Mouse (Mus musculus) intestine, embryonic 14.5 days (tissue): Measurements from ENCODE around the gene Eed. TPM values are rescaled to one million over a fixed set of nuclear protein-coding genes. Genes with fewer than 3 reads are reported as not detected.
A peak's percentile ranks its signal among the peaks of the same experiment; 100 is the strongest.

Experiments
- ATAC-seq: fragments of 200-750 bp; cut with Nextera tagmentation; replicated peaks from 2 replicates; pipeline ENCODE4 v1.8.0; 2017; ENCODE audit warnings: low read depth, moderate number of reproducible peaks, moderate TSS enrichment, moderate library complexity; ENCODE audit not compliant: low FRiP score, low TSS enrichment
- DNase-seq: peaks from one replicate; pipeline ENCODE4 v3.0.0-alpha.2; 2018; ENCODE audit warnings: low spot score
- H3K27ac ChIP-seq: fragments of 300-500 bp; sonication (generic); 2 replicates; pipeline ENCODE4 v1.5.1; 2014; ENCODE audit warnings: low read depth, mild to moderate bottlenecking, control low read depth
- H3K27me3 ChIP-seq: fragments of 300-500 bp; sonication (generic); replicated peaks from 2 replicates; pipeline ENCODE4 v1.6.1; 2014; ENCODE audit warnings: low read length, control low read depth; ENCODE audit not compliant: control insufficient read depth, insufficient read depth
- H3K36me3 ChIP-seq: fragments of 300-500 bp; sonication (generic); 2 replicates; pipeline ENCODE4 v1.6.1; 2014; ENCODE audit warnings: low read length, control low read depth; ENCODE audit not compliant: control insufficient read depth, insufficient read depth
- H3K4me1 ChIP-seq: fragments of 300-500 bp; sonication (generic); replicated peaks from 2 replicates; pipeline ENCODE4 v1.6.1; 2014; ENCODE audit warnings: low read length, control low read depth, mixed read lengths; ENCODE audit not compliant: control insufficient read depth, insufficient read depth
- H3K4me2 ChIP-seq: fragments of 300-500 bp; sonication (generic); 2 replicates; pipeline ENCODE4 v1.6.1; 2014; ENCODE audit warnings: low read length
- H3K4me3 ChIP-seq: fragments of 300-500 bp; sonication (generic); 2 replicates; pipeline ENCODE4 v1.5.1; 2014; ENCODE audit warnings: low read depth, low read length, control low read depth, mixed read lengths
- H3K9ac ChIP-seq: fragments of 300-500 bp; sonication (generic); 2 replicates; pipeline ENCODE4 v1.6.1; 2014; ENCODE audit warnings: mild to moderate bottlenecking, low read length
- H3K9me3 ChIP-seq: fragments of 300-500 bp; sonication (generic); 2 replicates; pipeline ENCODE4 v1.6.1; 2016; ENCODE audit warnings: low read length, control low read depth; ENCODE audit not compliant: control insufficient read depth
- WGBS: fragments of 180-500 bp; shearing (Covaris S2); extraction: QIAGEN DNeasy Blood & Tissue Kit; methylation state at CpG from one replicate; pipeline ENCODE4 v1.1.7; 2014; 5-methylcytosine and 5-hydroxymethylcytosine counted together
- polyA plus RNA-seq: library from polyadenylated mRNA; unstranded; fragments of >200 nt; fragmentation: Nextera tagmentation; extraction: Ambion mirVana; gene quantifications from 2 replicates; pipeline ENCODE4 v1.2.1, GENCODE M21; 2014

The Eed gene
- 71.0 and 81.5 TPM in 2 replicates for polyA plus RNA-seq

GRCm38 (mm10) chr7:89980485-89981422 is at the start of gene Eed:
Eed (minus strand) TSS chr7:89980983.
- H3K9ac ChIP-seq, result peak within 1 kb of the TSS; percentile 93
- no peaks in the 10 kb centered on the region for H3K9me3 ChIP-seq
- H3K4me2 ChIP-seq, result peak within 1 kb of the TSS; percentile 57
- H3K27me3 ChIP-seq, result no peaks in the 10 kb centered on the region
- ATAC-seq, result peak; percentile 89
- peak within 1 kb of the TSS; percentile 100 for H3K27ac ChIP-seq
- WGBS, result under 1% methylated on average over 87 of the region's 87 CpGs
- H3K4me3 ChIP-seq, result peak within 1 kb of the TSS; percentile 90
- H3K36me3 ChIP-seq, result peaks cover 11% of the 10 kb centered on the region
- peak; percentile 97 for DNase-seq
- H3K4me1 ChIP-seq, result peaks cover 15% of the 10 kb centered on the region

GRCm38 (mm10) chr7:90029548-90030485 is 49.0 kb upstream of the Eed start:
- Histone ChIP-seq H3K36me3 (no peaks in the 10 kb centered on the region), H3K9ac (peak overlapping the region; percentile 20; the same call in 1 of the 2 replicates), H3K27me3 (no peaks in the 10 kb centered on the region), H3K9me3 (no peaks in the 10 kb centered on the region), H3K4me2 (peak overlapping the region; percentile 20), H3K4me3 (no peak overlapping the region), H3K27ac (peak overlapping the region; percentile 72), H3K4me1 (peaks cover 26% of the 10 kb centered on the region)
- no peak for ATAC-seq
- WGBS, result 27% methylated on average over 20 of the region's 20 CpGs
- DNase-seq, result peak; percentile 63

GRCm38 (mm10) chr7:90028888-90029547 is 48.2 kb upstream of the Eed start:
- H3K9ac ChIP-seq, result no peak overlapping the region
- no peaks in the 10 kb centered on the region for H3K9me3 ChIP-seq
- H3K4me2 ChIP-seq, result peak overlapping the region; percentile 20
- peak; percentile 64 for ATAC-seq
- H3K27me3 ChIP-seq, result no peaks in the 10 kb centered on the region
- no peak for DNase-seq
- H3K27ac ChIP-seq, result peak overlapping the region; percentile 72
- H3K4me3 ChIP-seq, result no peak overlapping the region
- WGBS, result 10% methylated on average over 8 of the region's 8 CpGs
- H3K4me1 ChIP-seq, result peaks cover 26% of the 10 kb centered on the region
- H3K36me3 ChIP-seq, result no peaks in the 10 kb centered on the region

- WGBS, result 67% methylated on average over 6 of the region's 6 CpGs
- no peak overlapping the region for H3K27ac ChIP-seq
- no peaks in the 10 kb centered on the region for H3K9me3 ChIP-seq
- no peak overlapping the region for H3K4me2 ChIP-seq
- no peaks in the 10 kb centered on the region for H3K27me3 ChIP-seq
- no peak overlapping the region for H3K4me3 ChIP-seq
- ATAC-seq (no peak), DNase-seq (no peak)
- H3K4me1 ChIP-seq, result peaks cover 15% of the 10 kb centered on the region
- H3K36me3 ChIP-seq, result no peaks in the 10 kb centered on the region
- H3K9ac ChIP-seq, result no peak overlapping the region
These were observed 44.2 kb upstream of the Eed start for GRCm38 (mm10) chr7:90024975-90025374.

GRCm38 (mm10) chr7:90022974-90023707 is 42.4 kb upstream of the Eed start:
- Histone ChIP-seq H3K4me2 (no peak overlapping the region), H3K36me3 (no peaks in the 10 kb centered on the region), H3K4me1 (peaks cover 3% of the 10 kb centered on the region; the same call in 1 of the 2 replicates), H3K27ac (peak overlapping the region; percentile 44; the same call in 1 of the 2 replicates), H3K9ac (no peak overlapping the region), H3K27me3 (no peaks in the 10 kb centered on the region), H3K9me3 (no peaks in the 10 kb centered on the region), H3K4me3 (no peak overlapping the region)
- DNase-seq, result no peak
- no peak for ATAC-seq
- 49% methylated on average over 8 of the region's 9 CpGs for WGBS

GRCm38 (mm10) chr7:90020331-90020730 is 39.5 kb upstream of the Eed start:
- DNase-seq, result no peak
- Histone ChIP-seq H3K4me3 (no peak overlapping the region), H3K9me3 (no peaks in the 10 kb centered on the region), H3K4me2 (no peak overlapping the region), H3K27me3 (no peaks in the 10 kb centered on the region), H3K27ac (no peak overlapping the region), H3K9ac (no peak overlapping the region), H3K36me3 (no peaks in the 10 kb centered on the region), H3K4me1 (peaks cover 8% of the 10 kb centered on the region)
- WGBS, result 91% methylated on average over 6 of the region's 6 CpGs
- ATAC-seq, result no peak

GRCm38 (mm10) chr7:90019570-90019969 is 38.8 kb upstream of the Eed start:
- DNase-seq (no peak), ATAC-seq (no peak; the same call in 1 of the 2 replicates)
- no peaks in the 10 kb centered on the region for H3K27me3 ChIP-seq
- no peak overlapping the region for H3K4me3 ChIP-seq
- H3K27ac ChIP-seq, result no peak overlapping the region
- no peak overlapping the region for H3K9ac ChIP-seq
- H3K4me2 ChIP-seq, result no peak overlapping the region
- H3K36me3 ChIP-seq, result no peaks in the 10 kb centered on the region
- H3K9me3 ChIP-seq, result no peaks in the 10 kb centered on the region
- 74% methylated on average over 10 of the region's 10 CpGs for WGBS
- peaks cover 8% of the 10 kb centered on the region for H3K4me1 ChIP-seq
